Mouse (Mus musculus) retina, embryonic 14.5 days (tissue): ENCODE results near the gene Slc39a11.

ENCODE experiments used
- DNase-seq: peaks from one replicate; pipeline ENCODE4 v3.0.0-alpha.2; 2015; ENCODE audit warnings: low spot score

Gene Slc39a11

DNA sequence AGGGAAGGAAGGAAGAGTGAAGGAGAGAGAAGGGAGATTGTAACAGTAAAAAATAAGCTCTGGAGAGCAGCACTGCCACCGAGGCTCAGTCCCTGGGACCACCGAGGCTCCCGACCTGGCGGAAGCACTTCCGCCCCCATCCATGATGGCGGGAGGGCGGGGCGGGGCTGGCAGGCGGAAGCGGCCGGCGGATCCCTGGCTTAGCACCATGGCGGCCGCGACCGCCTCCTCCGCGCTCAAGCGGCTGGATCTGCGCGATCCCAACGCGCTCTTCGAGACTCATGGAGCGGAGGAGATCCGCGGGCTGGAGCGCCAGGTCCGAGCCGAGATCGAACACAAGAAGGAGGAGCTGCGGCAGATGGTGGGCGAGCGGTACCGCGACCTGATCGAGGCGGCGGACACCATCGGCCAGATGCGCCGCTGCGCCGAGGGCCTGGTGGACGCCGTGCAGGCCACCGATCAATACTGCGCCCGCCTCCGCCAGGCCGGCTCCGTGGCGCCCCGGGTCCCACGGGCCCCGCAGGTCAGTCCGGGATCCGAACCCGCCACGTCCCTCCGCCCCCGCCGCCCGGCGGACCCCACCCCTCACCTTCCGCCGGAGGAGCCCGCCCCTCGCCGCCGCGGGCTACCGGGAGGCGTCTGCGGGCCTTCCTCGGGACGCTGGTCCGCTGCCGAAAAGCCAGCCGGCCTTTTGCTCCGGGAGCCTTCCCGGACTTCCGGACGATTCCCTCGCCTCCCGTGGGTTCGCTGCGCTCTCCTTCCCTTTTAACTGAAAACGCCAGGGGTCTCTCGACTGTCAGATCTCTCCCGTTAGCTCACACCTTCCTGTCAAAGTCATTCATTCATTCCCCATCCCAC is at the start of gene Slc39a11:
Slc39a11 (minus strand) TSS at position 727 of the 858 bp plus-strand sequence.
- DNase-seq = peak; percentile 79

- DNase-seq = no peak
Measured at GRCm38 (mm10) chr11:113699643-113700042, 49.8 kb upstream of the Slc39a11 start.

GRCm38 (mm10) chr11:113698013-113698545 is 48.2 kb upstream of the Slc39a11 start:
- DNase-seq = no peak

GRCm38 (mm10) chr11:113697571-113697970 is 47.7 kb upstream of the Slc39a11 start:
- peak; percentile 46 for DNase-seq

DNA sequence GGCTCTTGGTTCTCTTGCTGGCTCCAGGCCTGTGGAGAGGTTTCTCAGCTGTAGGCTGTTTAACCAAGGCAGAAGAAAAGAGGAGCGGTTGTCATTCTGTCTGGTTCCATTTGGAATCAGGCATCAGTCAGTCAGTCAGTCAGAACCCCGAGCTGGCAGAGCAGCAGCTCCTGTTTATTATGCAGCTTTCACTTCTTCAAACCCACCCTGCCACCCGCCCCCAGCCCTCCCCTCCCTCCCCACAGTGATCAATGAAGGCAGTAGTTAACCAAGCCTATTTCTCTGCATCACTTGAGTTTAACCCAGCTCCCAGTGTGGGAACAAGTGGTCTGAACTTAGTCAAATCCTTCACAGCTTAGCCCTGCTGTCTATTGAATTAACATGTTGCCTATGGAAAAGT is 42.0 kb upstream of the Slc39a11 start:
- DNase-seq = no peak

- no peak for DNase-seq
Measured at GRCm38 (mm10) chr11:113691318-113691717, 41.4 kb upstream of the Slc39a11 start.

GRCm38 (mm10) chr11:113690506-113690905 is 40.6 kb upstream of the Slc39a11 start:
- no peak for DNase-seq

- peak; percentile 46 for DNase-seq
Measured at GRCm38 (mm10) chr11:113687031-113687430, 37.2 kb upstream of the Slc39a11 start.

DNA sequence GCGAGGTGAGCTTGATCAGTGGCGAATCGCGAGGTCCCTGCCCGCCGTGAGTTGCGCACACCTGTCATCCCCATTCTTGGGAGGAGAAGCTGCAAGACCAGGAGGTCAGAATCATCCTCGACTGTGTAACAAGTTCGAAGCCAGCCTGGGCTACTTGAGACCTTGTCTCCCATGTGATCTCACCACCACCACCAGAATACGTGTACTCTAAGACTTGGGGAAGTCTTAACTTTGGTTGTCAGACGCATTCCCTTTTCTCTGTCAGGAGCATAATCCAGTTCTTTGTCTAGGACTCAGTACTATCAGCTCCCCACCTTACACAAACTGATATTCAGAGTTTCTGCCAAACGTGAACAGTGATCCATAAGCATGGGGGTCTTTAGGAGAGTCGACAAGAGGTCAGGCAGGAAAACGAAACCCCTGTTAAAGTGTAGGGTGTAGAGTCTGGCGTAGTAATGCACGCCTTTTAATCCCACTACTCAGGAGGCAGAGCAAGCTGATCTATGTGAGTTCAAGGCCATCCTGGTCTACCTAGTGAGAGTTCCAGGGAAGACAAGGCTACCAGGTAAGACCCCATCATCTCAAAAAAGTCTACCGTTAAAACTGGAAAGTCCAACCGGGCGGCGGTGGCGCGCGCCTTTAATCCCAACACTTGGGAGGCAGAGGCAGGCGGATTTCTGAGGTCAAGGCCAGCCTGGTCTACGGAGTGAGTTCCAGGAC is 35.0 kb upstream of the Slc39a11 start:
- no peak for DNase-seq

DNA sequence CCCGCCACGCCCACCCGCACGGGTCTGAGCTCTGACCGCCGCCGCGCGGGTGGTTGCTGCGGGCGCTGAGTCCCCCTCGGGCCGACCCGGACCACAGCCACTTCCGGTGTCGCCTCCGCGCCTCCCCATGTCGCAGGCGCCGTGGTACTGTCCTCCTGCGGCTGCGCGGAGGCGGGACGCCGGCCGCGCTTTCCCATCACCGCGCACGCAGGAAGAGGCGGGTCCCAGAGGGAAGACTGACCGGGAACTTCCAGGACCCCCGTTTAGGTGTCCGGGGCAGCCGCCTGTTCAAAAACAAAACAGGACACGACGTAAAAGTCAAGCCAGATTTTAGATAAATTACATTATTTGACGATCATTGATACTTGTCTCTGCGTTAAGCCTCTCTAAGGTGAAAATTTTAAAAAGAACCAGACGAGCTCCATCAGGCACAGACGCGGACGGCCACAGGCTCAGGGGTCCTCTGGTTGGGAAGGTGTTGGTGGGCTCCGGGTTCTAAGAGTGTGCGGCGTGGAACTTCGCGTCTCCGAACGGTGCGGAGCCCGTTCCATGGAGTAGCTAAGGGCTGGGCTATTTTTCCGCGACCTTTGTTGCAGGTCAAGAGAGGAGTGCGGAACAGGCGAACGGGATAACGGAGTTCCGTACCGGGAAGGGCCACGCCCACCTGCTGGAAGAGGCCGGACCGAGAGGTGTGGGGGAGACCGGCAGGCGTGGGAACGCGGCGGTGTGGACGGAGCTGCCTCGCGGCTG is 34.3 kb upstream of the Slc39a11 start, which contains the start of the genes Fam104a and D11Wsu47e:
Fam104a (minus strand) TSS at position 199 of the 750 bp plus-strand sequence.
D11Wsu47e (plus strand) TSS at position 456 of the 750 bp plus-strand sequence.
- DNase-seq = peak; percentile 96

- DNase-seq = no peak
Measured at GRCm38 (mm10) chr11:113683627-113683956, 33.7 kb upstream of the Slc39a11 start.

DNA sequence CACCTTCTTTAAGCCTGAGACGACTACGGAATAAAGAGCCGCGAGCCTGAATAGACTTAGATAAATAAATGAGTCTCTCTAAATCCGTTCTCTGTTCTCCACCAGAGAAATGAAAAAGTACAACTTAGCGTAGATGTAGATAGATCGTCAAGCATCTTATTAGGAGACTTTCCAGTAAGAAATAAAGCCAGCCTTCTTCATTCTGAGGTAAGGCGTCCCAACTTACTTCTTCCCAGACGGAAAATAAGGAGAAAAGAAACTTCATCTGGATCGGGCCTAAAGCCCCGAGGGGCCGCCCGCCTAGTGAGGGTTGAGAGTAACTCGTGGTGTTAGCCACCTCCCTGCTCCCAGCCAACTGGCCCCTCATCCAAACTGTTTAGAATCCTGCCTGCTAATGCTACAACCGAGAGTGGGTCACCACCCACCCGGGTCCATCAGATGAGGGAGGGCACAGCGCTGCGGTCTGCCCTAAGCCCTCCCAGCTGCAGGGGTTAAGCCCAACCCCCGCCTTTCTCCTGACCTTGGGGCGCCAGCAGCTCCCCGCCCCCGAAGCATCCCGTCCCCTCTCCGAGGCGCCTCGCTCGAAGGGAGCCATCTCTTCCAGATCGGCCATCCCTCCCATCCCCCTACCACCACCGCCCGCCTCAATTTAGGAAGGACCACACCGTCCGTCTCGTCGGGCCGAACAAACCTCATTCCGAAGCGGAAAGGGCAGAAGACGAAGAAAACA is 33.2 kb upstream of the Slc39a11 start:
- peak; percentile 73 for DNase-seq

DNA sequence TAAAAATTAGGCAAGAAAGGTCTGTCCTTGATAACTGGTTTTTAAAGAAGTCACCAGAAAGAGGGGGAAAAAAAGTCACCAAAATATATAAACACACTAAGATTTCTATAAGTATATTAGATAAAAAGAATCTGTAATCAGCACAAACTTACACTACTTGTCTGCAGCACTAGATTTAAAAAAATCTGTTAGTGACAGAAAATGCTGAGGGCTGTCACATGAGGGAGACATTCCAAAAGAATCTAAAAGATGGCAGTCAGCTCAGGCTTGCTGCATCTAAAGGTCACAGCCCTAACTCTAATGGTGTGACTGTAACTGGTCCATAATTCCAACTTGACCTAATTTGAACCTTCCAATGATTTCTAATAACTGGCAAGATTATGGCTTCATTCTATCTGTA is 32.1 kb upstream of the Slc39a11 start:
- no peak for DNase-seq

DNA sequence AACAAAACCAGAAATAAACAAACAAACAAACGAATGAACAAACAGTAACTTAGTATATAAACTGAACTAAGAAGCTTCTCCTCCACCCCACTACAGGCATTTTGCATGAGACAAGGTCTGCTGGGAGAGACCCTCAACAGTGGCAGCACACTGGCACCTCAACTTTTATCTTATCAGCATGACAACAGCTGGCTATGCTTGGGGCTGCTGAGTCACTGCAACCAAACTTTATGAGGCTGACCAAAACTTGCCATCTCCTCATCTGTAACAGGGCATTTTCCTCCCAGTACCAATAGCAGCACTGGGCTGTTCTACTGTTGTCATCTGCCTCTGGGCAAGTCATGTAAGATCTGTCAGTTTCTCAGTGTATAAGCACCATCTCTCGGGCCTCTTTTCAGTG is 31.1 kb upstream of the Slc39a11 start:
- DNase-seq = no peak

DNA sequence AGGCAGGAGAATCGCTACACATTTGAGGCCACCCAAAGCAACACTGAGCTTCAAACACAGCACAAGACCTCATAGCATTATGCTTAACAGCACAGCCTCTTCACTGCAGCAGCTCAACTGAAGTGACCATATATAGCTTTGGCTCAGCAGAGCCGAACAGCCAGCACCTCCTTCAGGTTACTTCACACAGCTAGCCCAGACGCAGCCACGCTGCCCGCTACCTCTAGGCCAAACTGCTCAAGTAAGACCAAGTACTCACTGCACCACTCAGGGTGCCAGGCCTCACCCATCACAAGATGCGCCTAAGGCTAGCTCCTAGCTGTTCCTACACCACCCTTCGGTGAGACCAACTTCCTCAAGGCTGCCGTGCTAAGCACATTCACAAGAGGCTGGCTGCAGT is 28.5 kb upstream of the Slc39a11 start:
- DNase-seq = no peak

GRCm38 (mm10) chr11:113677378-113677777 is 27.5 kb upstream of the Slc39a11 start:
- no peak for DNase-seq

DNA sequence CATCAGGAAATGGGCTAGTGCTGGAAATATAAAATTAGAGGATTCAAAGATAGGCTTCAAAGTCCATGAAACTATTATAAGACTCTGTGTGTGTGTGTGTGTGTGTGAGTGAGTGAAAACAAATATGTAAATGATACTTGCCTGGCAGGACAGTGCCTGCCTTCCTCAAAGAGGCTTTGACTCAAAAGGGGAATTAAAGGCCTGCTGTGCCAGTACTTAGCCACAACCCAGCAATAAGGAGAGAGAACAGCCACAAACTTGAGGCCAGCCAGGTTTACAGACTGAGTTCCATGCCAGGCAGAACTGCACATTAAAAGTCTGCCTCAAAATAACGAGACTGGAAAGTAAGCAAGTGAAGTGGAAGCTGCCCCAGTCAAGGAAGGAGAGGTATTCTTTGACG is 27.0 kb upstream of the Slc39a11 start:
- DNase-seq = no peak

GRCm38 (mm10) chr11:113674595-113674994 is 24.7 kb upstream of the Slc39a11 start:
- DNase-seq = no peak

DNA sequence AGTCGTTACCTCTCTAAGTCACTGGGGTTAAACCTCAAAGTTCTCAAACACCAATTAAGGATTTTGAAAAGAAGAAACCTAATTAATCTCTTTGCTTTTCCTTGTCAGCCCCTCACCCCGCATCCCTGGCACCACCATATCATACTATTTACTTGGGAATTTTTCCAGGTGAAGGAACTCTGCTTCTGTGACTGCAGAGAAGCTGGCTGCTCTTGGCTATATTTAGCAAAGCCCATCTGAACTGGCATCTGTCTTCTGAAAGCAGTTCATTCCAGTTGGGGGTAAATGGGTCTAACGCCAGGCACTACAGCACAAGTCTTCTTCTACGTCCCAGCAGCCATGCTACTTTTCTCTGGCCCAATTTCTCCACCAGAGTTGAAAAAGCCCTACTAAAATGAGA is 23.7 kb upstream of the Slc39a11 start:
- no peak for DNase-seq

DNA sequence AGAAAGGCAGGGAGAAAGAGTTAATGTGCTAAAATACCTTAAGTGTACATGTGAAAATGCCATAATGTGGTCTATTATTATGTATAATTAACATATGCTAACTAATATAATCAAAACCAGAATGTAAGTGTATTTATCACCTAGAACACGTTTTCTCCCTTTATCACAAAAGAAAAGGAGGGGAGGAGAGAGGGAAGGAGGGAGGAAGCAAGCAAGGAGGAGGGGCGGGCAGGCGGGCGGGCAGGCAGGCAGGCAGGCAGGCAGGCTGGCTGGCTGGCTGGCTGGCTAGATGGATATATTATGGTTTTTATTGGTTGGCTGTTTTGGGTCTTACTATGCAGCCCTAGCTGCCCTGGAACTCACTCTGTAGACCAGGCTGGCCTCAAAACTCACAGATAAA is 19.8 kb upstream of the Slc39a11 start:
- no peak for DNase-seq

DNA sequence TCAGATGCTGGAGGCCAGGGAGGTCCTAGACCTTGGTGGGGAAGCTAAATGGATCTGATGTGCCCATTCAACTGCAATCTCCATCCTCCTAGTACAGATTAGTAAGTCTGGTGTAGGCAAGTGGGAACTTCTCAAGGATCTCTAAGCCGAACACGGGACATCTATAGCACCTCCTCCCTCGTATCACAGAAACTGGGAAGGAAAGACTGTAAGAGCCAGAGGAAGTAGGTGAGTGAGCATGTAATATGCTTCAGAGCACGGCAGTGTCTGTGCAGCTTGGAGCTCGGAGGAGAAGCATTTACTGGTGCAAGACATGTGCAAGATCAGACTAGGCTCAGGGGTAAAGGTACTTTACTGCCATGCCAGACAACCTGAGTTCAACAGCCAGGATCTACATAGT is 19.0 kb upstream of the Slc39a11 start:
- no peak for DNase-seq

- DNase-seq = no peak
Measured at GRCm38 (mm10) chr11:113667704-113668103, 17.8 kb upstream of the Slc39a11 start.
